Mouse (Mus musculus) stomach, postnatal 0 days (tissue): ENCODE data around the gene Fbxo31.

Experiments used
- CTCF ChIP-seq: IDR thresholded peaks from 2 replicates; pipeline ENCODE4 v1.5.1; 2016; ENCODE audit warnings: antibody characterized with exemption, low read depth, mild to moderate bottlenecking, moderate library complexity
- EP300 ChIP-seq: optimal IDR thresholded peaks from 2 replicates; pipeline ENCODE3; 2016; ENCODE audit warnings: antibody characterized with exemption

GRCm38 (mm10) chr8:121527751-121528150 lies 50.9 kb downstream of the Fbxo31 start:
- TF ChIP-seq CTCF: no peak
- TF ChIP-seq EP300: no peak
